Mouse (Mus musculus) B cell, adult (primary cell): ENCODE measurements around the gene Sprr2k. TPM values are rescaled to one million over a fixed set of nuclear protein-coding genes. Genes with fewer than 3 reads are reported as not detected.

Source experiments
- total RNA-seq: library from RNA; stranded (reverse); gene quantifications from 4 replicates; pipeline ENCODE4 v1.2.4, GENCODE M21; 2023; ENCODE audit not compliant: inconsistent age

Gene Sprr2k
- not detected in 4 replicates for total RNA-seq

DNA sequence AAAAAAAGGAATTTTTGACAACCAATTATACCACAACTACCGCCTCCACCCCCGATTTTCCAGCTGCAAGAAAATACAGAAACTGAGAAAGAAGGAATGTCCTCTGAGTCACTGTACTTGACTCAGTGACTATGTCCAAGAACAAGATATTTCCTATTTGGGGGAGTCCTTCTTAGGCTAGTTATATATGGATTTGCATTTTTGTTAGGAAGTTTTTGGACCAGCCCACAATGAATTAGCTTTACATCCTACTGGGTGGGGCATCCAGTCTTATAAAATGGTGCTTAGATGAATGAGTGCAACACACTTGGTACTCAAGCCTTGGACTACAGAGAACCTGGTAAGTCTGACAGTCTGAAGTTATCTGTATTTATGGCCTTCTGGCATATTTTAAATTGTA is at the start of gene Sprr2k:
Sprr2k (plus strand) TSS at position 301 of the 400 bp plus-strand sequence.

GRCm38 (mm10) chr3:92385385-92385784 is 47.0 kb upstream of the Sprr2k start, which contains the start of gene Sprr2h:
Gene Sprr2h (plus strand): TSS chr3:92385685.

DNA sequence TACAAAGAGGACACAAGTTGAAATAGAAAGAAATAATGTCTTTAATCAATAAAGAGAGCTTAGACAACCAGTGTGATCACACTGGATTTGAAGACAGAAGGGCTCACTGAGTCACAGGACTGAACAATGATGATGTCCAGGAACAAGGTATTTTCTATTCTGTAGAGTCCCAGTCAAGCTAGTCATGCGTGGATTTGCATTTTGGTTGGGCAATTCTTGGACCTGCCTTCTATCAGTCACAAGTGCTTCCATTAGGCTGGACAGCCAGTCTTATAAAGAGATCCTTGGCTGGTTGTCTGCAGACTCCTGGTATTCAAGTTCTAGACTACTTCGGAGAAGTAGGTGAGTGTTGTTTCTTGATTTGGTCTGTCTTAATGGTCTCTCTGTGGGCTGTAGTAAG is 24.7 kb upstream of the Sprr2k start, which contains the start of gene Sprr2i:
Sprr2i (plus strand) TSS at position 301 of the 400 bp plus-strand sequence.

DNA sequence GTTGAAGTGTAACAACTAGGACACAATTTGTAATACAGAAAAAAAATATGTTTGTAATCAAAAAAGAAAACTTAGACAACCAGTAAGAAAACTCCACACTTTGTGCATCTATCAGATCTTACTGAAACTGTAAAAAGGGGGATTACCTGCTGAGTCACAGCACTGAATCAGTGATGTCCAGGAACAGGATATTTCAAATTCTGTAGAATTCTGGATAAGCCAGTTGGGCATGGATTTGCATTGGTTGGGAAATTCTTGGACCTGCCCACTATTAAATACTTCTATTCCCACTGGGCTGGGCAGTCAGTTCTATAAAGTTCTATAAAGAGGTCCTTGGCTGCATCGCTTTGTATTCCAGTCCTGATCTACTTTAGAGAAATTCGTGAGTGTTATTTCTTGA is 14.6 kb upstream of the Sprr2k start, which contains the start of gene Sprr2j-ps:
Sprr2j-ps (plus strand) TSS at position 301 of the 400 bp plus-strand sequence.

DNA sequence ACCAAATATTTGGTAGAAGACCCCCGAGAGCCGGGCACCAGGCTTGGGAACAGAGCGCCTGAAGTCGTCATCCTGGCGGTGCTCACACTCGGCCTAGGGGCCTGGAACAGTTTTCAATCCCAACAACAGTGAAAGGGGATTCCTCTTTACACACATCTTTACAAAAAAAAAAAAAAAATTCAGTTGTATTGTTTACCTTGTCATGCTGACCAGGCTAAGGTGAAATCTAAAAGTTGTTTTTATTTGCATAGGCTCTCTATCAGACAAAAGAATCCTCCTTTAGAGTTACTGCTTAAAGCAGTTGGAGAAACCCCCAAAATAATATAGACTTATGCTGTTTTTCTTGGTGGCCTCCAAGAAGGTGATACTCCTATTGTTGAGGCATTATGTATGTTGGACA is 3.1 kb upstream of the Sprr2k start, which contains the start of gene Gm9774:
Gm9774 (minus strand) TSS at position 101 of the 400 bp plus-strand sequence.

DNA sequence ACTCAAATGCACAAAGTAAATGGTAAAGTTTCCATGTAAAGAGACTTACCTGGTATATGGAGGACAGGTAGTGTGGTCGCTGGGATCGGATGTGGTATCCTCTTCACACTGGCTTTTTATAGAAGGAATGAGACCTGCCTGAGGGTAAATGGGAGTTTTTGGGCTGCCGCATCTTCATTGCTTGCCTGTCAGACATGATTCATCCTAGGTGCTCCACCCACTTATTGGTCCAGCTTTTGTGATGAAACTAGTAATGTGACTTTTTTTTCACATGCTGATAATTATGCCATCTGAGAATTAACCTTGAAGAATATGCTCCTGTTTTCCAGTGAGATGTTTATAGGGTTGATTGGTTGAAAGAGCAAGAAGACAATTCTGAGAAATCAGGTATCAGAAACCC is 6.3 kb downstream of the Sprr2k start, which contains the start of gene Sprr1b:
Sprr1b (minus strand) TSS at position 101 of the 400 bp plus-strand sequence.

GRCm38 (mm10) chr3:92458620-92459019 is 26.2 kb downstream of the Sprr2k start, which contains the start of gene Sprr3:
Gene Sprr3 (minus strand): TSS chr3:92458720.

Other genes starting within 250 kb of the Sprr2k start
- gene Sprr2a1, start 216.8 kb upstream of the Sprr2k start, total RNA-seq = not detected in 4 replicates
- gene Sprr2a2, start 216.7 kb upstream of the Sprr2k start, total RNA-seq = not detected in 4 replicates
- not detected in 4 replicates for gene Sprr2a3, start 147.2 kb upstream of the Sprr2k start, total RNA-seq
- gene Sprr2b, start 116.0 kb upstream of the Sprr2k start, total RNA-seq = not detected in 4 replicates
- gene Sprr2d, start 93.4 kb upstream of the Sprr2k start, total RNA-seq = not detected in 4 replicates
- gene Sprr2e, start 80.4 kb upstream of the Sprr2k start, total RNA-seq = not detected in 4 replicates
- gene Sprr2f, start 67.4 kb upstream of the Sprr2k start, total RNA-seq = not detected in 4 replicates
- not detected in 4 replicates for gene Sprr2h, start 46.9 kb upstream of the Sprr2k start, total RNA-seq
- gene Sprr2i, start 24.6 kb upstream of the Sprr2k start, total RNA-seq = not detected in 4 replicates
- gene Sprr2j-ps, start 14.5 kb upstream of the Sprr2k start, total RNA-seq = not detected in 4 replicates
- gene Gm9774, start 3.2 kb upstream of the Sprr2k start, total RNA-seq = 0.77 to 2.1 TPM in 2 of 4 replicates, not detected in the others
- gene Sprr1b, start 6.2 kb downstream of the Sprr2k start, total RNA-seq = not detected in 4 replicates
- not detected in 4 replicates for gene Sprr3, start 26.1 kb downstream of the Sprr2k start, total RNA-seq
- gene Sprr1a, start 53.3 kb downstream of the Sprr2k start, total RNA-seq = not detected in 4 replicates
- gene Sprr4, start 67.9 kb downstream of the Sprr2k start, total RNA-seq = not detected in 4 replicates
- gene 2310046K23Rik, start 101.9 kb downstream of the Sprr2k start, total RNA-seq = not detected in 4 replicates
- gene Ivl, start 141.2 kb downstream of the Sprr2k start, total RNA-seq = not detected in 4 replicates
- gene Smcp, start 156.4 kb downstream of the Sprr2k start, total RNA-seq = not detected in 4 replicates
- not detected in 4 replicates for gene 2210017I01Rik, start 174.9 kb downstream of the Sprr2k start, total RNA-seq
- gene Lce6a, start 189.1 kb downstream of the Sprr2k start, total RNA-seq = not detected in 4 replicates
- gene Lce1a1, start 215.7 kb downstream of the Sprr2k start, total RNA-seq = not detected in 4 replicates
- not detected in 4 replicates for gene Lce1b, start 224.3 kb downstream of the Sprr2k start, total RNA-seq
- gene Lce1a2, start 237.7 kb downstream of the Sprr2k start, total RNA-seq = not detected in 4 replicates
- gene Lce1c, start 246.7 kb downstream of the Sprr2k start, total RNA-seq = not detected in 4 replicates